Mouse (Mus musculus): ENCODE results near the gene Amigo2. TPM values are rescaled to one million over a fixed set of nuclear protein-coding genes. Genes with fewer than 3 reads are reported as not detected.

Amigo2 gene
- polyA plus RNA-seq, 1 experiment from 2014 or later = 3.9 TPM

DNA sequence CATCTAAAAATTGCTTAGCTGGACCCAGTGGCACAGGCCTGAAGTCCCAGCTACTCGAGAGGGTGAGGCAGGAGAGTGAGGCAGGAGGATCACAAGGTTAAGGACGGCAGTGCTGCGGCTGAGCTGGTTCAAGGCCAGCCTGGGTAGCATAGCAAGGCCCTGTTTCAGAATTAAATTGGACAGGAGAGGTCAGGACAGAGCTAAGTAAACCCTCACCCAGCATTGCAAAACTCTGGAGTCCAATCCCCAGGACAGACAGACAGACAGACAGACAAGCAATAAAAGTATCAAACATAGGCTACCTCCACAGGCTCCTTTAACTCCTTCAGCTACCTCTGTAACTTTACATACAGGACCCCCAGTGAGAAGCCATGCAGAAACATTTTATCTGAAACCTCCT is 42.2 kb downstream of the Amigo2 start:
- Histone ChIP-seq H3K4me2 (no peak overlapping the region), H3K9ac (no peak overlapping the region), H3K9me3 (no peaks in the 10 kb centered on the region), H3K4me3 (replicated peaks) (no peak overlapping the region), H3K27me3 (no peaks in the 10 kb centered on the region), H3K36me3 (replicated peaks) (no peaks in the 10 kb centered on the region), H3K27ac (no peak overlapping the region), H3K4me1 (no peaks in the 10 kb centered on the region)
- ATAC-seq (ENCODE audit: low FRiP score) = no peak
- WGBS = 92% methylated on average over 3 of the region's 3 CpGs

DNA sequence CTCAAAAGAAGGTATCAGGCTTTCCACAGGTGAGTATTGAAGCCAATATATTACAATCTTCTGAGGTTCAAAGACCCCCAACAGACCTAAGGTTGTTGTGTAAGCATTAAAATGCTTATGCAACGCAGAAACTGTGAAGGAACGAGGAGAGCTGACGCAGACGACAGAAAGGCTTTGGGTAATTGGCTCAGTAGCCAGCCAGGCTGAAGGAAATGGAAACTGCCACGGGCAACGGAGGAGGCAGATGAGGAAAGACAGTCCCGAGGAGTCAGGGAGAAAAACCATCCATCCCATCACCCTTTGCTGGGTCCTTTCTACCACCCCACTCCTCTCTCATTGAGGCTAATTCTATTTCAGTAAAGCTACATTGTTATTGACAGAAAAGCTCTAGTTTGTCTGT is 50.4 kb downstream of the Amigo2 start:
- H3K27ac ChIP-seq = no peak overlapping the region
- H3K9me3 ChIP-seq = no peaks in the 10 kb centered on the region
- H3K4me3 ChIP-seq (replicated peaks) = no peak overlapping the region
- no peak for ATAC-seq (ENCODE audit: low FRiP score)
- no peaks in the 10 kb centered on the region for H3K27me3 ChIP-seq
- no peak overlapping the region for H3K4me2 ChIP-seq
- no peak overlapping the region for H3K9ac ChIP-seq
- WGBS = 74% methylated on average over 7 of the region's 7 CpGs
- H3K36me3 ChIP-seq (replicated peaks) = no peaks in the 10 kb centered on the region
- no peaks in the 10 kb centered on the region for H3K4me1 ChIP-seq

DNA sequence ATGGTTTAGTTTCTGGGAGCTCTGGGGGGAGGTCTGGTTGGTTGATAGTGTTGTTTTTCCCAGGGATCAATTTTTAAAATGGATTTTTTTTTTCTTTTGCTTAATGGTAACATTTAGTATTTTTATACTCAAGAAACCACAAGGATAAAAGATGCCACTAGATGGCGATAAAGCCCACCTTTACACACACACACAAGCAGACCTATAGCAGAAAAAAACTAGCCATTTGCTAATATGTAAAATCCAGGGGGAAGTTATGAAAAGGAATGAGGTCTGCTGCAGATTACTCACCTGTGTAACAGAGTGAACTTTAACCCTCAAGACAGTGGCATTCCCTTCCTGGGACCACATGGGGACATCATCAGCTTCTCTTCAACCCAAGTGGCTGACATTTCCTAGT is 51.5 kb downstream of the Amigo2 start:
- H3K4me1 ChIP-seq = no peaks in the 10 kb centered on the region
- no peak overlapping the region for H3K9ac ChIP-seq
- no peaks in the 10 kb centered on the region for H3K9me3 ChIP-seq
- no peak overlapping the region for H3K4me3 ChIP-seq (replicated peaks)
- no peak overlapping the region for H3K4me2 ChIP-seq
- no peaks in the 10 kb centered on the region for H3K36me3 ChIP-seq (replicated peaks)
- WGBS = 0% methylated on average over 1 of the region's 1 CpGs
- H3K27ac ChIP-seq = no peak overlapping the region
- ATAC-seq (ENCODE audit: low FRiP score) = 0 out of 2 replicates have a peak, but pooled peaks have one; percentile 63
- H3K27me3 ChIP-seq = no peaks in the 10 kb centered on the region

Other genes starting within 250 kb of the Amigo2 start
- gene Slc38a4, start 191.3 kb downstream of the Amigo2 start, polyA plus RNA-seq (2016; fragmentation: Nextera tagmentation; extraction: Ambion mirVana) = 8.8 and 14.1 TPM in 2 replicates
- 3.3 and 4.2 TPM in 2 replicates for gene Pced1b, start 180 bp downstream of the Amigo2 start, polyA plus RNA-seq (2016; fragmentation: Nextera tagmentation; extraction: Ambion mirVana)